Mouse (Mus musculus) adrenal gland, adult (tissue): ENCODE measurements around the gene Ccm2l.

Source experiments
- DNase-seq, 2 experiments: peaks; one replicate each; pipeline ENCODE4 v3.0.0; 2022 to 2023; ENCODE audit warnings: low spot score in 1 of 2; ENCODE audit not compliant: inconsistent age in 2 of 2

The Ccm2l gene

DNA sequence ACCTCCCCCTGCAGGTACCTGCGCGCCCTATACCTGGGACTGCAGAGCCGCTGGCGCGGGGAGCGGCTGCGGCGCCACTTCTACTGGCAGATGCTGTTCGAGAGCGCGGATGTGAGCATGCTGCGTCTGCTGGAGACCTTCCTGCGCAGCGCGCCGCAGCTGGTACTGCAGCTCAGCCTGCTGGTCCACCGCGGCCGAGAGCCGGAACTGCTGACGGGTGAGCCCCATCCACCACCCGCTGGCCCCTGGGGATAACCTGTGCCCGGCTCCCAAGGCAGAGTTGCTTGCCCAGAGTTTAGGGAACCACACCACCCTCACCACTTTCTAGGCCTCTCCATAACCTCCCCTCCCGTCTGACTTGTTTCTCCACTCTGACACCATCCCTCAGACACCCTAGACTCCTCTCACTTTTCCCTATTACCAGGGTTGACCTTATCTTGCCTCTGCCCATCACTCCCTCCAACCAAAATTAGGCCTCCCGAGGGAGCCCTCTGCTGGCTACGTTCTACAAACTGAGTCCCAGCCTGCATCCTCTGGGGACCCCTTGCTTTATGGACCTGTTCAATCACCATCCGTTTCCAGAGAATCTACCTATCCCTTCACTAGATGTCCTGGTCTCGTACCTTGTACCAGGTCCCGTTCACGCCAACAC lies 12.9 kb upstream of the Ccm2l start:
- peak in 1 of 2 experiments; percentile 41 for DNase-seq

DNA sequence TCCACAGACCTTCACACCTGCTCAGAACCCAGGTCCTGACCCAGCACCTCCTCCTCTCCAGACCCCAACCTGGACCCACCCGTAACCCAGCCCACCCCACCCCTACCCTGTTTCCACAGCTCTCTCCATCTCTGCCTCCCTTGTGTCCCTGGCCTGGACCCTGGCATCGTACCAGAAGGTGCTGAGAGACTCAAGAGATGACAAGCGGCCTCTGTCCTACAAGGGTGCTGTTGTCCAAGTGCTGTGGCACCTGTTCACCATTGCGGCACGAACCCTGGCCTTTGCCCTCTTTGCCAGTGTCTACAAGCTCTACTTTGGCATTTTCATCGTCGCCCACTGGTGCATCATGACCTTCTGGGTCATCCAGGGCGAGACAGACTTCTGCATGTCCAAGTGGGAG lies 11.9 kb upstream of the Ccm2l start:
- DNase-seq = no peak

DNA sequence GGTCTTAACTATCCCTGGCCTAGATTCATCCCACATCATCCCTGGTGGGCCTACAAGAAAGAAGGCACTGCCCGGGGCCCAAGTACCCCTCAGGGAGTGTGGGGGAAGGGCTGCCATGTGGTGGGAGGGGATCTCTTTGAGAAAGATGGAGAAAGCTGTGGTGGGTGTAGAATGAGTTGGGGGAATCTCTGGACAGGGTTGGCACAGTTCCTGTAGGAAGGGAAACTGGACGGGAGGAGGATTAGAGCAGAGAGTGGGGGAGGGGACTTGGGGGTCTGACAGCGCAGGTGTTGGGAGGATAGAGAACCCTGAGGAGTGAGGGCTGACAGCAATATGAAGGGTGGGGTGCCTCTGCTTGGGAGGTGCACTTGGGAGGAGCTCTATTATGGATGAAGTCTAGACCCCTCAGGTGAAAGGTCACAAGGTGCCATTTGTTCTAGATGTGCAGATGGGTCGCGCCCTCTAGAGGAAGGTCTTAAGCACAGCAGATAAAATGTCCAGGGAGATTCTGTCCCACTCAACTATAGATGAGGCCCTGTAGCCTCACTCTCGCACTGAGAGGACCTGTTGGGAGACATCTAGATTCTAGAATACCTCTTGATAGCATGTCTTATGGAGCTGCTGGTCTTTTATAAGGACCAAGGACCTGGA lies 10.4 kb upstream of the Ccm2l start:
- no peak for DNase-seq

DNA sequence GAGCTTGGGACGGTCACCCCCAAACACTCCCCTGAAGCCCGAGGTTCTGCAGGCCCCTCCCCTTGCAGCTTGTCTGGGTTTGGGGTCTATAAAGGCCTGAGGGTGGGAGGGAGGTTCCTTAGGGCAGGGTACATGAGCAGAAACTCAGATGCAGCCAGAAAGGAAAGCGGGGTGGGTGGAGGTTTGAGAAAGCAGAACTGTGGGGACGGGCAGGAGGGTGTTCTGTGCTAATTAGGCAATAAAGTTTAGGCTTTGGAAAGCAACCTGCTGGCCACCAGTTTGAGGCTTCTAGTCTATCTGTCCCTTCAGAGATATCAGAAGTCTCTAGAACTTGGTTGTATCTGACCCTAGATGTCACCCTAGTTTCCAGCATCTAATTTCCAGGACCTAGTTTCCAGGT lies 7.4 kb upstream of the Ccm2l start:
- DNase-seq = no peak

DNA sequence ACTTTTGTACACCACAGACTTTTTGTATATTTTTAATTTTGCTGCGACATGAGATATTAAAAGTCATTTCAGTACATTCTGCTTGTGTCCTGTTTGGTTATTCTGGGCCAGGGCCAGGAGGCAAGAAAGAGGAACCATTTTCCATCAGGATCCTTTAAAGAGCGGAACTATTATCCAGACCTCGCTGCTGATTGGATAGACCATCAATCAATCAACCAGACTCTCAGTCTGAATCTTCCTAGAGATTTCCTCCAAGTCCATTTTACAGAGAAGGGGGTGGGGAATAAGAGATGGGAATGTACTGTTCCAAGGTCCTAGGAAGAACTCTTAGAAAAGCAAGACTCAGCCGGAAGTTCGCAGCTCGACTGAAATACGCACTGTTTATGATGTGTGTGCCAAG lies 5.5 kb upstream of the Ccm2l start:
- DNase-seq = no peak

DNA sequence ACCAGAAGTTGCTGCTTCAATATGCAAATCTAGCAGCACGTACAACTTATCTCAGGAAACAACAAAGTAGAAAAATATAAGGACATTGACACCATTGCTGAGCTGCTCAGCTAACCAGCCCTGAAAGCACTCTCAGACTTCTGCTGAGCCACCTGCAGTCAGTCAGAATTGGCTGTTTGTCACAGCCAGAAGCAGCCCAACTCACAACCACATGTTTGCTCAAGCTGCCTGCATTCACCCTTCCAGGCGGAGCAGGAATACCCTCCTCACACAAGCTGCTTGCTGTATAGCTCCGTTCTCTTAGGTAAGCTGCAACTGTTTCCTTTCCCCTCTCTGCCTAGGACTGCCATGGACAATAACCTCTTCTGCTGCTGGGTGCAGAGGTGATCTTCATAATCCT lies 2.4 kb upstream of the Ccm2l start:
- no peak for DNase-seq

DNA sequence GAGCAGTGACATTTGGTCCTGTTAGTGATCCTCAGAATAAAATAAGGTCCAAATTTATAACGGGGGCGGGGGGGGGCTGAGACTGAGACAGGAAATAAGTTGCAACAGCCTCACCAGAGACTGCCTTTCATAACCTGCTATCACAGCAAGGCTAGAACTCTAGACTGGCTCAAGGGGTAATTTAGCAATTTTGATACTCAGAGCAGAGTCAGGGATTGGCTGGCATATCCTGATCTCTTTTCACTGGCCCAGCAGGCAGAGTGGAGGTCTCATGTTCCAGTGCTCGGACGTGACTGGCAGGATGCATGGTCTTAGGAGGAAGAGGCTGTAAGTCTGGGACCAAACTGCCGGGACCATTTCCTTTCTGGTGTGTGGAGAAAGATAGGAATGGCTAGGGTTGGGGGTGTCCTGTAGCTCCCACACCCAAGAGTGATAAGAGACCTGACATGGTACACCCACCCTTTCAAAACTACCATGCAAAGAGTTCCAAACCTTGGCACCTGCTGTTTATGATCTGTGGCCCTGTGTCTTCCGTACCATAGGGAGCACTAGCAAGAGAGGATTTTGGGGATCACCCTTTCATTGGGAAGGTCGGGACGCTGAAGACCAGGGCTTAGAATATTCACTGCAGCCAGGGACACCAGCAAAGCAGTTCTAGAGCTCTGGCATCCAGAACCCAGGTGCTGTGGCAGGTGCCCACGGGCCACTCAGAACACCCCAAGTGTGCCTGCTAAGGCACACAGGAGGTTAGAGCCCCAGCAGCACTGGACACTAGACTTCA lies 1.4 kb upstream of the Ccm2l start:
- no peak for DNase-seq

DNA sequence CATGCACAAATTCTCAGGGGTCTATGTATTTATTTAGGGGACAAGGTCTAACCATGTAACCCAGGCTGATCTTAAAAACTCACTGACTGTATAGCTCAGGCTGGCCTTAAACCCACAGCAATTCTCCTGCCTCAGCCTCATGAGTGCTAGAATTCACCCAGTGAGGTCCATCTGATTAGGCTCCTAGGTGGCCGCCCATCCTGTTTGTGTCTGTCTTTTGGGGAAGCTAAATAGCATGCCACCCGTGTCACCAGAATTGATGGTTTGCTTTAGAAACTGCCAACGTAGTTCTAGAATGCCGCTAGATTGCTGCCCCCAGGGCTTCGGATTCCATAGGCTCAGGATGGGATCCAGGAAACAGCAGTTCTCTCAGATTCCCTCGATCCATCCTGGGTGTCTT lies 1.2 kb downstream of the Ccm2l start:
- no peak for DNase-seq

DNA sequence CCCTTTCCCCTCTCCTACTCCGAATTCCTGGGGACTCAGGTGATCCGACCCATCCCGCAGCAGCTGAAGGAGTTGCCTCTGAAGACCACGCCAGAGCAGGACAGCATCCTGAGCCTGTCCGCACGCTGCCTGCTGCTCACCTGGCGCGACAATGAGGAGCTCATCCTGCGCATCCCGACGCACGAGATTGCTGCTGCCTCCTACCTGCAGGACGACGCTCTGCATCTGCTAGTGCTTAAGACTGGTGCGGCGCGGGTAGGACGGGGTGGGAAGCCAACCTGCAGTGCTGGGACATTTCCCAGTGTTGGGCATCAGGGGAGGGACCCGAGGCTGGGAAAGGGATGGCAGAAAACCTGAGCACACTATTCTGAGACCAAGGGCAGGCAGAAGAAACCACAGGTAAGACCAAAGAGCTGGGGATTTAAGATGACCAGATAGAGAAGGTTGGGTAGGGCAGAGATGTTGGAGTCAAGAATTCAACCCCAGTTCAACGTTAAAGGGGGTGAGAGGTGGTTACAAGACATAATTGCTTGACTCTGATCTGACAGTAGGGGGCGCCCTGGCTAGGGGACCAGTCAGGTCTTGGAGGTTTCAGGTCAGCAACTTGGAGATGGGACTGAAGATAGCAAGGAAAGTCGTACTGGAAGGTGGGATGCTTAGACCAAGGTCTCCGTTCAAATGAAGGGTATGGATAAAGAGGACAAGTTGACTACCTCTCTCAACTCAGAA lies 5.2 kb downstream of the Ccm2l start:
- DNase-seq = peak in 1 of 2 experiments; percentile 76

DNA sequence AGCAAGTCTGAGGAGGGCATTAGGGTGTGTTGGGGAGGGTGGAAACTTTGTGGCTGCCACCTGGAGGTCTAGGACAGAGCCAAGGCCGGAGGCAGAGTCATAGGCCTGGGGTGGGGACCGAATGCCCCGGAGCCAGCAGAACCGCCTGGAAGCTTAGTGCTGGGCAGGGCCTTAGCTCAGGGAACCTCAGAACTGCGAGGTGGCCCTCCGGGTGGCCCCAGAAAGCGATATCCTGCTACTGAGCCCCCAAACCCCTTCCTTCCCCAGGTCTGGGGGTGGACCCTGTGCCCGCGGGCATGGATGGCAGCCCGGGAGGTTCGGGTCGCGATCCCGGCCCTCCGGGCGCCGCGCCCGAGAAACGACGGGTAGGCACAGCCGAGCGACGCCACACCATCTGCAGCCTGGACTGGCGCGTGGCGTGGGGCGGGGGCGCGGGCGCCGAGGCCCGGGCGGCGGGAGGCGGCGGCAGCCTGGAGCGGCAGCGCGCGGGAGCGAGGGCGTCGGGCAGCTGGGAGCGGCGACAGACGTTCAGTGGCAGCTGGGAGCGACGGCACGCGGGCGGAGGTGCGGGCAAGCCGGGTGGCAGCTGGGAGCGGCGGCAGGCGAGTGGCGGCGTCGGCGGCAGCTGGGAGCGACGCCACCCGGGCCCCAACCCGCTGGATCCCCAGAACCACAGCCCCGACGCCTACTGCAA lies 5.9 kb downstream of the Ccm2l start:
- DNase-seq = peak in 1 of 2 experiments; percentile 73

DNA sequence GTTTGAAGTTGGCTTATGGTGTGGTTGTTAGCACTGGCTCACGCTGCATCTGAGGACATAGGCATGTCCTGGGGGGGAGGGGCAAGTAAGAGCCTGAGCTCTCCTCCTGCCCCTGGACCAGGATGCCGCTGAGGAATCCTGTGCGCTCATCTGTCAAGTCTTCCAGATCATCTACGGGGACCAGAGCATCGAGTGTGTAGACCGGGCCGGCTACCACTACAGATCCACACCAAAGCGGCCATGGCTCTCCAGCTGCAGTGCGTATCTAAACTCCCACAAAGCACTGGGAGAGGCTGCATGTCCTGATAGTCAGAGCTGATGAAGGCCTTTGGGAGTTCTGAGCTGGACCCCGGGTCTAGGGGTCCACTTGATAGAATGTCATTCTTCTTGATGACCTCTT lies 8.9 kb downstream of the Ccm2l start:
- peak in 1 of 2 experiments; percentile 15 for DNase-seq

DNA sequence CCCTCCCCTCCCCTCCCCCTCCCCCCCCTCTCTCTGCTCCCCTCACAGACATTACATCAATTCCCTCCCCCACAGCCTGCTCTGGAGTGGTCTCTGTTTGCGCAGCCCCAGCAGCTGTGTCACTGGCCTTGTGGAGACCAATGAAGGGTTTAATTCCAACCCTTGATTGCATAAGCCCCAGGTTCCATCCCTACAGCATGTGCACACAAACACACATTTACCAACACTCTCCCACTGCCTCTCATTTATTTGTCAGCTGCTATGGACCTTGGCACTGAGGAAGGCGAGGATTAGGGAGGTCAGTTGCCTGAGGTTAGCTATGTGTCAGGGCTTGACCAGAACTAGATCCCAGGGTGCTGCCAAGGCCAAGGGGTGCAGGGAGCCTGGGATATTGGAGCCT lies 10.2 kb downstream of the Ccm2l start:
- DNase-seq = peak in 1 of 2 experiments; percentile 13

DNA sequence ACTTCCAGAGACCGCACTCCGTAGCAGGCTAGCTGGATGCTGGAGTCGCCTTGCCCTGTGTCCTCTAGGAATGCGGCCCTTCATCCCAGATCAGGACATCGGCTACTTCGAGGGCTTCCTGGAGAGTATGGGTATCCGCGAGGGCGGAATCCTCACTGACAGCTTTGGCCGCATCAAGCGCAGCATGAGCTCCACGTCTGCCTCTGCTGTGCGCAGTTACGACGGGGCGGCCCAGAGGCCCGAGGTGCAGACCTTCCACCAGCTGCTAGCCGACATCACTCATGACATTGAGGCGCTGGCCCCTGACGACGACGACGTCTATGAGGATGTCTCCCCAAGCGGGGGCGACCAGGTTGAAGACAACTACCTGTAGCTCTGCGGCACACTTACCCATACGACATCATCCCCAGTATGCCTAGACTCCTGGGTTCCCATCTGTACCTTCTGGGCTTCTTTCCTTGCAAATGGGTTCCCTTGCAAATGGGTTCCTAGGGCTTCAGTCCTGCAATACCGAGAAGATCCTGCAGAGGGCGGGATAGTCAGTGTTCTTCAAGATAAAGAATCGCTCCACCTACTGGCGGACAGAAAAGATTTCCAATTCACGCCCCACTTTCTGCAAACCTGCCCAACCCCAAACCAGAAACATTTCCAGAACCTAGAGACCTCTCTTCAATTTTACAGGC lies 15.2 kb downstream of the Ccm2l start:
- DNase-seq = peak; percentile 71 to 93

DNA sequence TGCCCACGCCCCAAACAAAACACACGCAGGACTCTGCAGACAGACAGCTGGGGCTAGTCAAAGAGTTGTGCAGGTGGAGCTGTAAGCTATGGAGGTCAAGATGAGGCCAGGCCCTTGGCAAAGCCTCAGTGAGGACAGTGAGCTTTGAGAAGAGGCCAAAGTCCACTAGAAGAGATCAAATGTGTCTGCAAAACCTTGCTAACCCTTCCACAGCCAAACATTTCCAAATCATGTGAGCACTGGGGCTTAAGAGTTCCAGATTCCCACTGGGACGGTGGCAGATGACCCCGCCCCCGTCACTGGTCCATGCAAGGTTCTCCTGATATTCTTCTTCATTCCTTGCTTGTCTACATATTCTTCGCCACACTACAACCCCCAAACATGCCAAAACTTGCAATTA lies 16.1 kb downstream of the Ccm2l start:
- DNase-seq = peak in 1 of 2 experiments; percentile 17

DNA sequence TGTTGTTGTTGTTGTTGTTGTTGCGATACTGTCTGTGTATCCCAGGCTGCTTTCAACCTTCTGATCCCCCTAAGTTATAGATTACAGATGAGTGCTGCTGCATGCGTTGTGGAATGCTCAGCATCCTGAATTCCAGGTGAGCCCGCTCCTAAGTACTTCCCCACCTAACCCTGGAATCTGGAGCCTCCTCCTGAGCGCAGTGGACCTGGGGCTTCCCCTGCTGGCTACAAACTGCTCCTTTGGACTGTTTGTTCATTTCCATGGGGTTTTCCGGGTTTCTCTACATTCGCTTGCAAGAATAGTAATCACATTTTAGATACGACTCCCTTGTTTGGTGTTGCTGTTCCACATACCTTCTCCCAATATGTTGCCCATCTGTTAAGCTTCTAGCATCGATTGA lies 17.5 kb downstream of the Ccm2l start:
- DNase-seq = peak in 1 of 2 experiments; percentile 13

DNA sequence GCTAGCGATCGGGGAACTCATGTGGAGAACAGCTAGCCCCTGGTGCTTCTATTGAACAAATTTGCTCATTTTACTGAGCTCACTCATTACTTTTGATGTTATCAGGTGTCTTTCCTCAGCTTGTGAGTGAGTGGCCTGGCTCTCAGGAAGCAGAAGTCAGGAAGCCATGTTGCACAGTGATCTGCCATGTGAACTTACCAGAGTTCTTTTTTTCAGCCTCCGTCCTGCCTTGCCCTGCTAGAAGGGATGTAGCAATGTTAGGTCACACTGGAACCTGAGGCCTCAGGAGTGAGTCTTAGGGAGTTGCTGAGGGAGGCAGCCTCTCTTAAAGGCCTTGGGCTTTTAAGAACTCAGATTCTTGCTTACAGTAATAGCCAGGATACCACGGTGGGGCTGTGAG lies 18.1 kb downstream of the Ccm2l start:
- DNase-seq = no peak

DNA sequence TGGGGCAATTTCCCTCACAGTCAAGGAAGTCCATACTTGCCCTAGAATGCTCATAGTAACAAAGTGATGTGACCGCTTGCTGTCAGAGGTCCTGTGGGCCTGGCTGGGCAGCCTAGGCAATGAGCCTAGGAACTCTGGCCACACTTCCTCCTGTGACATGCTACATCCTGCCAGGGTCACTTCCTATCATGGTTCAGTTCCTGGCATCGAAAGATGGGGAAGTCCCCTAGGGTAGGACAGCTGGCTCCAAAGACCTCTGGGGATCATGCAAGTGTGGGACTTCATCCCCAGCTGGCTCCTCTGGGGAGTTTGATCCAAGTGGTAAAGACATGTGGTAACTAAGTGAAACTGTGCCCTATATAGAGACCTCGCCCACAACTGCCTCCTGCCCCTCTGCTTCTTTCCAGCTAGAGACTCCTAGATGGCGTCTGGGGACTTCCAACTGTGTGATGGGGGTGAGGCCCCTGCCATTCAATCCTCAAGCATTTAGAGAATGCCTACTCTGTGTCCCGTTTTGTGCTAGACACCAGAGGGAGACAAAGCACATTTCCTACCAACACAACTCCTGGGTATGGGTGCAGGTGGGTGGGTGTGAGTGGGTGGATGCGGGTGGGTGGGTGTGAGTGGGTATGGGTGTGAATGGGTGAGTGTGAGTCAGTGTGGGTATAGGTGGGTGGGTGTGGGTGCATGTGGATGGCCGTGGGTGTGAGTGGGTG lies 18.7 kb downstream of the Ccm2l start:
- DNase-seq = peak in 1 of 2 experiments; percentile 51

DNA sequence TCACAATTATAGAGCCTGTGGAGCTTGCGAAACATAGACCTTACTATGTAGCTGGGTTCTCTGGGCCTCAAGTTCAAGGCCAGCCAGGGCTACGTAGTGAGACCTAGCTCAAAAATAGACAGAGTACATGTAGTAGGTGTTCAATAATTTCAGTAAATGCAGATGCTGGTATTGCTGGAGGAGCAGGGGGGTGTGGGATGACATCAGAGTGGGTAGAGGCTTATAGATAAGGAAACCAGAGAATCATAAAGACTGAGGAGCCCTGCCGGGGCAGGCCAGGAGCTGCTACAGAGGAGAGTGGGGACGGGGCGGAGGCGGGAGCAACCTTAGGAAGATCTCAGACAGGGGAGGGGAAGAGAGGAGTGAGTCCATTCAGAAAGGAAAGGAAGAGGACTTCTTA lies 19.8 kb downstream of the Ccm2l start:
- DNase-seq = peak in 1 of 2 experiments; percentile 13

DNA sequence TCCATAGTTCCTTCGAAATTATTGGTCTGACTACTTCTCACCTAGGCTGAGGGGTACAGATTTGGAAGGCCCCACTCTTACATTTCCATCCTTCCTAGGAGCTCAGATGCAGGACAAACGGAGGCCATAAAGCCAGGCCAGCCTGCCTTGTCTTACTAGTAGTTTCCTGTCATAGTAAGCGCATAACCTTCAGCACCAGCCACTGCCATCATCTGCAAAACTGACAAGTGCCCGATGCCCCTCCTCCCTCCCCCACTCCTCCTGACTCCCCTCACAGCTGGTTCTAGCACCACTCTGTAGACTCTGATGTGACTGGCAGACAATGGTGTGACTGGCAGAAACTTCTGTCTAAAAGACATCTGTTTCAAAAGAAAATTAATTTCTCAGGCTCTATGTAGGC lies 20.4 kb downstream of the Ccm2l start:
- peak in 1 of 2 experiments; percentile 13 for DNase-seq

DNA sequence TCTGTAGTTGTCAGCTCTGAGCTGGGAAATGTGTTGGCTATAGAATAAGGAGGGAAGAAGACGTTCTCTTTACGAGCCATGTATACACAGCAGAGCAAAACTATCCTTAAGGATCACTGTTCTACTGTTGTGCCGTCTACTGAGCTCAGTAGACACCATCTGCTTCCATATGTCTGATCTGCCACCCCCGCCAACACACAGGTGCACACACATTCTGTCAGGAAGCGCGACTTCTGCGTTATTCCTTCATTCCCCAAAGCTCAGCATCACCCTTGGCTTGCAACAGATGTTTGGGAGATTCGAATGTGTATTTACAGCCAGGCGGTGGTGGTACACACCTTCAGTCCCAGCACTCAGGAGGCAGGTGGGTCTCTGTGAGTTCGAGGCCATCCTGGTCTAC lies 21.3 kb downstream of the Ccm2l start:
- DNase-seq = peak in 1 of 2 experiments; percentile 11
